In genomic region chr4:118123030-118123704, GRCm38 (mm10) we compare ENCODE assay signal across 14 mouse cellular contexts. TPM values are rescaled to one million over a fixed set of nuclear protein-coding genes. Genes with fewer than 3 reads are reported as not detected.
DNase-seq lines count a peak whose midpoint lies in the region; ATAC-seq and TF ChIP-seq lines count a peak whose summit lies in the region.
"Had no signal": no experiment of that assay in that cellular context is flagged by ENCODE, and none has a peak within 500 bp of the region (broad histone marks: within the 10 kb centered on the region; RNA-seq: fewer than 3 reads in every experiment).

No protein-coding gene starts in this region.

- H3K4me1 ChIP-seq in forebrain, embryonic 10.5 days: no peaks in the 10 kb centered on the region
- H3K4me1 ChIP-seq in forebrain, embryonic 14.5 days (ENCODE audit: control insufficient read depth, insufficient read depth, low read length): no peaks in the 10 kb centered on the region
- H3K4me1 ChIP-seq in liver, postnatal 0 days (ENCODE audit: insufficient read depth): peaks cover 4% of the 10 kb centered on the region

- 0 out of 2 replicates have a peak overlapping the region, but pooled peaks have one; percentile 11 for H3K27ac ChIP-seq in forebrain, embryonic 10.5 days
- H3K27ac ChIP-seq in forebrain, embryonic 14.5 days (ENCODE audit: low read depth, low read length): no peak overlapping the region
- H3K27ac ChIP-seq in liver, postnatal 0 days (ENCODE audit: low read depth): peak overlapping the region; percentile 37
- H3K27ac ChIP-seq: left cerebral cortex, adult 2 months had no signal

- no peak for DNase-seq in forebrain, embryonic 10.5 days (ENCODE audit: extremely low spot score, low spot score)
- DNase-seq in forebrain, embryonic 14.5 days (ENCODE audit: low spot score): no peak
- peak; percentile 93 for DNase-seq in gonadal fat pad, adult 2 months (ENCODE audit: low read depth)
- peak; percentile 34 for DNase-seq in liver, postnatal 0 days
- DNase-seq in left cerebral cortex, postnatal 36 days (ENCODE audit: low spot score in 2 of 2): no peak
- no peak for DNase-seq in layer of hippocampus, postnatal 10 days (ENCODE audit: low spot score in 2 of 2)
- DNase-seq in c-Kit-positive CD71-positive TER-119-positive erythroid progenitor cells, embryonic 14.5 days (ENCODE audit: low spot score): no peak
- DNase-seq: adrenal gland, postnatal 25 days; cerebellum, adult 2 months; gastrocnemius, postnatal 10 days; heart, postnatal 36 days; kidney, adult 9 months had no signal

- intact Hi-C loops in left cerebral cortex, postnatal 36 days (cut with DNase I): no loop called here

- peak overlapping the region; percentile 16 for H3ac ChIP-seq in C2C12 (ENCODE audit: control insufficient read depth, insufficient read length, low read depth)

- WGBS in forebrain, embryonic 10.5 days: 90% methylated on average over 14 of the region's 14 CpGs
- 85% methylated on average over 14 of the region's 14 CpGs for WGBS in forebrain, embryonic 14.5 days
- 63% methylated on average over 14 of the region's 14 CpGs for WGBS in liver, postnatal 0 days (ENCODE audit: insufficient replicate concordance)

- TF ChIP-seq EP300 in liver, postnatal 0 days (IDR thresholded peaks at IDR 0.05; ENCODE audit: low read depth): 0 out of 2 replicates have a peak, but pooled peaks have one; percentile 42

- peaks cover 23% of the 10 kb centered on the region for H3K36me3 ChIP-seq in forebrain, embryonic 10.5 days (replicated peaks)
- H3K36me3 ChIP-seq in forebrain, embryonic 14.5 days (ENCODE audit: control insufficient read depth, insufficient read depth, low read length): no peaks in the 10 kb centered on the region
- no peaks in the 10 kb centered on the region for H3K36me3 ChIP-seq in C2C12 (ENCODE audit: control insufficient read depth, insufficient read depth)
- H3K36me3 ChIP-seq in liver, postnatal 0 days (replicated peaks; ENCODE audit: insufficient read depth, low read length): no peaks in the 10 kb centered on the region

- no peak for ATAC-seq in forebrain, embryonic 14.5 days
- peak; percentile 80 for ATAC-seq in liver, postnatal 0 days

- no peak overlapping the region for H3K4me2 ChIP-seq in forebrain, embryonic 14.5 days (ENCODE audit: low read length)
- H3K4me2 ChIP-seq in liver, postnatal 0 days (ENCODE audit: low read depth, low read length): peak overlapping the region; percentile 18; the same call in 1 of the 2 replicates

- no peak for TF ChIP-seq CTCF in C2C12 (IDR thresholded peaks at IDR 0.05; ENCODE audit: control insufficient read depth, insufficient read depth, insufficient read length)
- TF ChIP-seq CTCF in liver, postnatal 0 days (IDR thresholded peaks at IDR 0.05; ENCODE audit: low read depth): no peak

- peaks cover 14% of the 10 kb centered on the region for H3K79me3 ChIP-seq in C2C12 (ENCODE audit: low read depth)

- H3K9ac ChIP-seq in forebrain, embryonic 14.5 days (ENCODE audit: low read length): no peak overlapping the region
- H3K9ac ChIP-seq in liver, postnatal 0 days (replicated peaks): no peak overlapping the region

- peaks cover 74% of the 10 kb centered on the region for H3K79me2 ChIP-seq in C2C12 (ENCODE audit: control insufficient read depth, insufficient read depth)

- H3K4me3 ChIP-seq in forebrain, embryonic 10.5 days: no peak overlapping the region
- H3K4me3 ChIP-seq in forebrain, embryonic 14.5 days (ENCODE audit: low read depth, low read length): no peak overlapping the region
- no peak overlapping the region for H3K4me3 ChIP-seq in C2C12 (ENCODE audit: insufficient read depth, poor library complexity, severe bottlenecking)
- H3K4me3 ChIP-seq in liver, postnatal 0 days (ENCODE audit: low read depth, low read length): no peak overlapping the region
- H3K4me3 ChIP-seq: left cerebral cortex, adult 2 months had no signal

- H3K9me3 ChIP-seq in forebrain, embryonic 10.5 days: no peaks in the 10 kb centered on the region
- H3K9me3 ChIP-seq in forebrain, embryonic 14.5 days (replicated peaks; ENCODE audit: control insufficient read depth, low read length): no peaks in the 10 kb centered on the region
- no peaks in the 10 kb centered on the region for H3K9me3 ChIP-seq in liver, postnatal 0 days (ENCODE audit: low read length)

- H3K27me3 ChIP-seq in forebrain, embryonic 10.5 days (ENCODE audit: poor library complexity, severe bottlenecking): no peaks in the 10 kb centered on the region
- H3K27me3 ChIP-seq in forebrain, embryonic 14.5 days (replicated peaks; ENCODE audit: control insufficient read depth, insufficient read depth, low read length): no peaks in the 10 kb centered on the region
- no peaks in the 10 kb centered on the region for H3K27me3 ChIP-seq in C2C12 (ENCODE audit: control insufficient read depth, insufficient read depth, insufficient read length)
- H3K27me3 ChIP-seq in liver, postnatal 0 days (ENCODE audit: insufficient read depth, low read length): no peaks in the 10 kb centered on the region

TF ChIP-seq in C2C12, 6 proteins besides CTCF, POLR2A, EP300 and RAD21:
- TF ChIP-seq FOSL1 (IDR thresholded peaks at IDR 0.05; ENCODE audit: insufficient read depth, low read length, poor library complexity, severe bottlenecking) (no peak), MYOG (IDR thresholded peaks at IDR 0.05; ENCODE audit: control insufficient read depth, extremely low read depth, insufficient read length) (no peak), USF1 (IDR thresholded peaks at IDR 0.05; ENCODE audit: low read depth) (no peak), MAX (IDR thresholded peaks at IDR 0.05) (peak; percentile 56), CEBPB (IDR thresholded peaks at IDR 0.05; ENCODE audit: low read depth) (no peak), MYOD1 (IDR thresholded peaks at IDR 0.05; ENCODE audit: control insufficient read depth, insufficient read length, low read depth) (peak; percentile 74)

RNA-seq across cellular contexts. Expression of gene St3gal3, which starts 11.5 kb away (rescaled TPM):
- 5.8 and 5.9 TPM in 2 replicates for polyA plus RNA-seq in forebrain, embryonic 10.5 days (2016; fragmentation: Nextera tagmentation; extraction: Ambion mirVana)
- polyA plus RNA-seq in forebrain, embryonic 14.5 days (2014; fragmentation: Nextera tagmentation; extraction: Ambion mirVana): 10.0 and 11.3 TPM in 2 replicates
- 20.4 TPM for polyA plus RNA-seq in C2C12 (2012; fragmentation: generic; extraction: Trizol)
- polyA plus RNA-seq in gonadal fat pad, adult 2 months (2012; rRNA removed): 51.8 and 59.3 TPM in 2 replicates
- 4.5 and 5.1 TPM in 2 replicates for polyA plus RNA-seq in liver, postnatal 0 days (2015; fragmentation: Nextera tagmentation; extraction: Ambion mirVana)
- total RNA-seq in left cerebral cortex, postnatal 36 days (2021): 10 to 100 TPM; 47.0 to 51.5 TPM
- total RNA-seq in layer of hippocampus, postnatal 10 days (2021): 10 to 100 TPM; 37.6 to 38.3 TPM

RNA-seq across cellular contexts. Expression of gene Kdm4a, which starts 56.7 kb away (rescaled TPM):
- polyA plus RNA-seq in forebrain, embryonic 10.5 days (2016; fragmentation: Nextera tagmentation; extraction: Ambion mirVana): 30.3 and 32.9 TPM in 2 replicates
- 51.4 and 66.7 TPM in 2 replicates for polyA plus RNA-seq in forebrain, embryonic 14.5 days (2014; fragmentation: Nextera tagmentation; extraction: Ambion mirVana)
- polyA plus RNA-seq in C2C12 (2012; fragmentation: generic; extraction: Trizol): 28.1 TPM
- 34.3 and 39.0 TPM in 2 replicates for polyA plus RNA-seq in gonadal fat pad, adult 2 months (2012; rRNA removed)
- 7.0 and 7.2 TPM in 2 replicates for polyA plus RNA-seq in liver, postnatal 0 days (2015; fragmentation: Nextera tagmentation; extraction: Ambion mirVana)
- total RNA-seq in left cerebral cortex, postnatal 36 days (2021): 10 to 100 TPM; 42.1 to 44.5 TPM
- 10 to 100 TPM; 56.5 to 66.7 TPM for total RNA-seq in layer of hippocampus, postnatal 10 days (2021)

Comparison
In these comparisons a context has a peak if more than half of its experiments do, and no peak if none do; other contexts are left out.
1. DNase-seq: peak in gonadal fat pad, adult 2 months (single experiment) and liver, postnatal 0 days (single experiment); none in forebrain, embryonic 10.5 days (single experiment), forebrain, embryonic 14.5 days (single experiment), left cerebral cortex, postnatal 36 days (0 of 2), layer of hippocampus, postnatal 10 days (0 of 2) and c-Kit-positive CD71-positive TER-119-positive erythroid progenitor cells, embryonic 14.5 days (single experiment).